Mouse (Mus musculus) splenic B cell, adult 2 months (primary cell): ENCODE measurements around the gene Krt80.

Experiments used
- DNase-seq: peaks from one replicate; pipeline ENCODE4 v3.0.0-alpha.2; 2011; ENCODE audit warnings: low read depth, low spot score
- H3K27me3 ChIP-seq: 2 replicates; pipeline ENCODE4 v1.6.1; 2012; ENCODE audit warnings: mild to moderate bottlenecking, low read length, moderate library complexity, mixed read lengths; ENCODE audit not compliant: control insufficient read depth, poor library complexity, insufficient read depth, severe bottlenecking
- H3K36me3 ChIP-seq: 2 replicates; pipeline ENCODE4 v1.6.1; 2012; ENCODE audit warnings: mild to moderate bottlenecking, low read length, moderate library complexity, mixed read lengths; ENCODE audit not compliant: control insufficient read depth, poor library complexity, insufficient read depth, severe bottlenecking

Gene Krt80

GRCm38 (mm10) chr15:101320010-101320617, 49.8 kb downstream of the Krt80 start:
- H3K27me3 ChIP-seq: no peaks in the 10 kb centered on the region
- H3K36me3 ChIP-seq: no peaks in the 10 kb centered on the region
- DNase-seq: no peak

GRCm38 (mm10) chr15:101318889-101319765, 50.8 kb downstream of the Krt80 start:
- no peaks in the 10 kb centered on the region for H3K27me3 ChIP-seq
- peak; percentile 62 for DNase-seq
- no peaks in the 10 kb centered on the region for H3K36me3 ChIP-seq

- peak; percentile 29 for DNase-seq
- no peaks in the 10 kb centered on the region for H3K27me3 ChIP-seq
- H3K36me3 ChIP-seq: no peaks in the 10 kb centered on the region
Observed at GRCm38 (mm10) chr15:101317814-101318500, 52.0 kb downstream of the Krt80 start.

- no peaks in the 10 kb centered on the region for H3K36me3 ChIP-seq
- H3K27me3 ChIP-seq: no peaks in the 10 kb centered on the region
- DNase-seq: no peak
Observed at GRCm38 (mm10) chr15:101316913-101317813, 52.8 kb downstream of the Krt80 start.

GRCm38 (mm10) chr15:101316279-101316912, 53.6 kb downstream of the Krt80 start:
- no peak for DNase-seq
- no peaks in the 10 kb centered on the region for H3K27me3 ChIP-seq
- no peaks in the 10 kb centered on the region for H3K36me3 ChIP-seq

GRCm38 (mm10) chr15:101315832-101316231, 54.1 kb downstream of the Krt80 start:
- DNase-seq: peak; percentile 93
- H3K36me3 ChIP-seq: no peaks in the 10 kb centered on the region
- no peaks in the 10 kb centered on the region for H3K27me3 ChIP-seq

GRCm38 (mm10) chr15:101315378-101315777, 54.6 kb downstream of the Krt80 start:
- DNase-seq: no peak
- H3K27me3 ChIP-seq: no peaks in the 10 kb centered on the region
- H3K36me3 ChIP-seq: no peaks in the 10 kb centered on the region

- Histone ChIP-seq H3K36me3 (no peaks in the 10 kb centered on the region), H3K27me3 (no peaks in the 10 kb centered on the region)
- DNase-seq: no peak
Observed at GRCm38 (mm10) chr15:101312006-101312405, 58.0 kb downstream of the Krt80 start.

GRCm38 (mm10) chr15:101311087-101311770, 58.7 kb downstream of the Krt80 start:
- DNase-seq: no peak
- Histone ChIP-seq H3K27me3 (no peaks in the 10 kb centered on the region), H3K36me3 (no peaks in the 10 kb centered on the region)

GRCm38 (mm10) chr15:101309493-101309892, 60.5 kb downstream of the Krt80 start:
- peak; percentile 47 for DNase-seq
- Histone ChIP-seq H3K27me3 (no peaks in the 10 kb centered on the region), H3K36me3 (no peaks in the 10 kb centered on the region)

- DNase-seq: no peak
- Histone ChIP-seq H3K36me3 (no peaks in the 10 kb centered on the region), H3K27me3 (no peaks in the 10 kb centered on the region)
Observed at GRCm38 (mm10) chr15:101308440-101309348, 61.3 kb downstream of the Krt80 start.

- no peaks in the 10 kb centered on the region for H3K27me3 ChIP-seq
- no peak for DNase-seq
- no peaks in the 10 kb centered on the region for H3K36me3 ChIP-seq
Observed at GRCm38 (mm10) chr15:101306459-101306858, 63.5 kb downstream of the Krt80 start.

- H3K27me3 ChIP-seq: no peaks in the 10 kb centered on the region
- no peak for DNase-seq
- no peaks in the 10 kb centered on the region for H3K36me3 ChIP-seq
Observed at GRCm38 (mm10) chr15:101303830-101304229, 66.1 kb downstream of the Krt80 start.
